Mouse (Mus musculus): ENCODE data around the gene AL732309.1. TPM values are rescaled to one million over a fixed set of nuclear protein-coding genes. Genes with fewer than 3 reads are reported as not detected.
A peak's percentile ranks its signal among the peaks of the same experiment; 100 is the strongest.

AL732309.1 gene
- polyA plus RNA-seq, 1 experiment = 20.9 TPM

DNA sequence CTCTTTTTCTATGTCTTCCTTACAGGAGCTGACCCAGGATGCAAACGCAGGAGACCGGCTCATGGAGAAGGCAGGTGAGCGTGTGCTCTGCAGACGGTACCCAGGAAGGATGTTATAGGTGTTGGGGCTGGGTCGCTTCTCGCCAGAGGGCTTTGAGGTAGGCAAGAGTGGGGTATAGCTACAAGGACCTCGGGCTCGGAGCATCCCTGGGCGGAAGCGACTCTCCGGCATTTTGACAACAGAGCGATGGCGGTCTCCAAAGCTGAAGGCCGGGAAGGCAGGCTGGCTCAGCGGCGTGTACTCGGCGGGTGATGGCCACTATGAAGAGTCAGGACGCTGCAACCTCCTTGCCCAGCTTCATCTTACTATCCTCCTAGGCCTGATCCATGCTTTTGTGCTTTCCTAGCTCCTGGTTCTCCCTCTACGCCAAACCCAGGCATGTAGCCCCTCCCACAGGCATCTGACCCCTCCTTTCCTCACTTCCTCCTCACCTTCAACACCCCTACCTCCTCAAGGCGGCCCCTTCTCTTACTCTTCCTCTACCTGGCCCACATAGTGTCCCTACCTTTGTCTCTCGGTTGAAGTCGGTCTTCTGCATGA lies 33.3 kb downstream of the AL732309.1 start:
- peaks cover 8% of the 10 kb centered on the region; the same call in 1 of the 2 replicates for H3K4me1 ChIP-seq (ENCODE audit: control insufficient read depth, insufficient read depth, low read length)
- DNase-seq = no peak
- H3K4me3 ChIP-seq (replicated peaks; ENCODE audit: extremely low read depth, low read depth, low read length) = no peak overlapping the region
- TF ChIP-seq CTCF (IDR thresholded peaks at IDR 0.05; ENCODE audit: insufficient read depth, low read length) (no peak), POLR2A (IDR thresholded peaks at IDR 0.05; ENCODE audit: borderline replicate concordance, extremely low read depth, low read depth, low read length) (no peak)
- WGBS = 71% methylated on average over 23 of the region's 23 CpGs

GRCm38 (mm10) chr2:25211121-25211670 lies 35.5 kb downstream of the AL732309.1 start, which contains the start of gene Nelfb:
Nelfb (minus strand) TSS chr2:25211489.
- TF ChIP-seq POLR2A (IDR thresholded peaks at IDR 0.05; ENCODE audit: borderline replicate concordance, extremely low read depth, low read depth, low read length) (peak; percentile 81; the same call in 1 of the 2 replicates), CTCF (IDR thresholded peaks at IDR 0.05; ENCODE audit: insufficient read depth, low read length) (no peak)
- Histone ChIP-seq H3K4me1 (ENCODE audit: control insufficient read depth, insufficient read depth, low read length) (peaks cover 8% of the 10 kb centered on the region; the same call in 1 of the 2 replicates), H3K4me3 (replicated peaks; ENCODE audit: extremely low read depth, low read depth, low read length) (peak within 1 kb of the TSS; percentile 90)
- peak; percentile 91 for DNase-seq
- under 1% methylated on average over 44 of the region's 44 CpGs for WGBS

- WGBS = under 1% methylated on average over 24 of the region's 24 CpGs
- TF ChIP-seq POLR2A (IDR thresholded peaks at IDR 0.05; ENCODE audit: borderline replicate concordance, extremely low read depth, low read depth, low read length) (no peak), CTCF (IDR thresholded peaks at IDR 0.05; ENCODE audit: insufficient read depth, low read length) (no peak)
- H3K4me3 ChIP-seq (replicated peaks; ENCODE audit: extremely low read depth, low read depth, low read length) = peak overlapping the region; percentile 90
- peaks cover 8% of the 10 kb centered on the region; the same call in 1 of the 2 replicates for H3K4me1 ChIP-seq (ENCODE audit: control insufficient read depth, insufficient read depth, low read length)
- peak; percentile 31 for DNase-seq
Observed at GRCm38 (mm10) chr2:25210686-25211085, 36.0 kb downstream of the AL732309.1 start.

- WGBS = 85% methylated on average over 1 of the region's 1 CpGs
- DNase-seq = no peak
- no peak for TF ChIP-seq POLR2A (IDR thresholded peaks at IDR 0.05; ENCODE audit: borderline replicate concordance, extremely low read depth, low read depth, low read length)
- no peak for TF ChIP-seq CTCF (IDR thresholded peaks at IDR 0.05; ENCODE audit: insufficient read depth, low read length)
Observed at GRCm38 (mm10) chr2:25207593-25207992, 39.1 kb downstream of the AL732309.1 start.

DNA sequence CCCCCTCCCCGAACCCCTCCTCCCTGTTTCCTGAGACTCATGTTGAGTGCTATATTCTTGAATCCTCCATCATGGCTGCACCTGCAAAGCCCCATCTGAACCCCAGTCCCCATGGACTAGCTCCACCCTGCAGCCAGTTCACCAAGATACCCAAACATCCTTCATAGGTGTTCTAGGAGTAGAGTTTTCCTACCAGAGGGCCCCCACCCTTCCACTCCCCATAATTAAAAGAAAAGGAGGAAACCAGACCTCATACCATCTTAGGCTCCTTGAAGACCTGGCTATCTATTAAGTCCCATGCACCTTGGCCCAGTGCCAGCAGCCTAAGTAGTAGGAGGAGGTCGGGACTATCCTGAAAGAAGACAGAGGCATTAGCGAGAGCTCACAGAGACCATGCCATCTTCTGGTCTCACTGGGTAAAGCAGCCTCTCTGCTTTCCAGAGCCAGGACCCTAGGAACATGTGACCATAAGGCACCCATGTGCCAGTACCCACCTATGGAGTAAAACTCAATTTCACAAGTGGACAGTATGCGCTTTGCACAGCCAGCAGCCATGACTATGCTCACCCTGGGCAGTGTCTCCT lies 42.9 kb downstream of the AL732309.1 start:
- DNase-seq = no peak
- TF ChIP-seq POLR2A (IDR thresholded peaks at IDR 0.05; ENCODE audit: borderline replicate concordance, extremely low read depth, low read depth, low read length) (no peak), CTCF (IDR thresholded peaks at IDR 0.05; ENCODE audit: insufficient read depth, low read length) (no peak)
- 63% methylated on average over 4 of the region's 4 CpGs for WGBS
- Histone ChIP-seq H3K4me3 (replicated peaks; ENCODE audit: extremely low read depth, low read depth, low read length) (no peak overlapping the region), H3K4me1 (ENCODE audit: control insufficient read depth, insufficient read depth, low read length) (no peaks in the 10 kb centered on the region; the same call in 1 of the 2 replicates)

More at GRCm38 (mm10) chr2:25207593-25207992, 39.1 kb downstream of the AL732309.1 start:
- peaks cover 8% of the 10 kb centered on the region; the same call in 1 of the 2 replicates for H3K4me1 ChIP-seq (ENCODE audit: control insufficient read depth, insufficient read depth, low read length)
- no peak overlapping the region for H3K4me3 ChIP-seq (replicated peaks; ENCODE audit: extremely low read depth, low read depth, low read length)

GRCm38 (mm10) chr2:25200631-25201030 lies 46.0 kb downstream of the AL732309.1 start:
- TF ChIP-seq POLR2A (IDR thresholded peaks at IDR 0.05; ENCODE audit: borderline replicate concordance, extremely low read depth, low read depth, low read length) (no peak), CTCF (IDR thresholded peaks at IDR 0.05; ENCODE audit: insufficient read depth, low read length) (no peak)
- H3K4me3 ChIP-seq (replicated peaks; ENCODE audit: extremely low read depth, low read depth, low read length) = no peak overlapping the region
- no peak for DNase-seq
- WGBS = 89% methylated on average over 2 of the region's 2 CpGs
- peaks cover 5% of the 10 kb centered on the region; the same call in 1 of the 2 replicates for H3K4me1 ChIP-seq (ENCODE audit: control insufficient read depth, insufficient read depth, low read length)

DNA sequence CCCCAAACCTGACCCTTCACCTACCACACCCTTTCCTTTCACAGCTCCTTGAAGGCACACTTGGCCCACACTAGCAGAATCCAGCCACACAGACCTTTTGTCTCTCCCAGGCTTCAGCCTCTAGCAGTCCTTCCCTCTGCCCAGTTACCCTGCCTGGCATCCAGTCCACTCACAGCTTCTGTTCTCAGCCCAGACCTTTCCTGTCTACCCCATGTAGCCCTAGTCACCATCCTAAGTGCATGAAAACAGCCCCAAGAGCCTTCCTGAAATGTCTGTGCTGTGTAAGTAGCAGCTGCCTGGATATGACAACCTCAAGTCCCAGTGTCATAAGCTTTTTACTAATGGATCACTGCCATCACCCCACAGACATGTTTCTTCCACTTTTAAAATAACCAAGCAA lies 48.7 kb downstream of the AL732309.1 start:
- Histone ChIP-seq H3K4me1 (ENCODE audit: control insufficient read depth, insufficient read depth, low read length) (peaks cover 26% of the 10 kb centered on the region), H3K4me3 (replicated peaks; ENCODE audit: extremely low read depth, low read depth, low read length) (no peak overlapping the region)
- TF ChIP-seq CTCF (IDR thresholded peaks at IDR 0.05; ENCODE audit: insufficient read depth, low read length) = no peak
- TF ChIP-seq POLR2A (IDR thresholded peaks at IDR 0.05; ENCODE audit: borderline replicate concordance, extremely low read depth, low read depth, low read length) = no peak
- no peak for DNase-seq

DNA sequence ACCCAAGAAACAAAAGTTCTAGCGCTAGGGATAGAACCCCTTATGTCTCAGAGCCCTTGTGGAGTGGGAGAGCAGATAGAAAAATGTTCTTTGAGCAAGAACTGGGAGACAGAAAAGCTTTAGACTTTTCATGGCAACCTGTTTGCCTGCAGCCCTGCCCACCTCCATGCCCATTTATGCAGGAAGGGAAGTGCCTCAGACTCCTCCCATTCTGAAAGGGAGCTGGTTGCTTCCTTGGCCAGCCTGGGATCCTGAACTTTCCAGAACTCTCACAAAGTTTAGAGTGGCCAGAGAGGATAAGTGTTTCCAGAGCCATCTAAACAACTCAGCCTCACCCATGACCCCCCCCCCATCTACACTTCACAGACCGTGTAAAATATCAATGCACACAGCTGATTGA lies 49.5 kb downstream of the AL732309.1 start:
- TF ChIP-seq POLR2A (IDR thresholded peaks at IDR 0.05; ENCODE audit: borderline replicate concordance, extremely low read depth, low read depth, low read length) = no peak
- no peak for TF ChIP-seq CTCF (IDR thresholded peaks at IDR 0.05; ENCODE audit: insufficient read depth, low read length)
- Histone ChIP-seq H3K4me1 (ENCODE audit: control insufficient read depth, insufficient read depth, low read length) (peaks cover 26% of the 10 kb centered on the region), H3K4me3 (replicated peaks; ENCODE audit: extremely low read depth, low read depth, low read length) (peak overlapping the region; percentile 61)
- 16% methylated on average over 2 of the region's 2 CpGs for WGBS
- no peak for DNase-seq

GRCm38 (mm10) chr2:25196172-25196954 lies 50.3 kb downstream of the AL732309.1 start, which contains the start of gene Tor4a:
Tor4a (minus strand) TSS chr2:25196886.
- Histone ChIP-seq H3K4me1 (ENCODE audit: control insufficient read depth, insufficient read depth, low read length) (peaks cover 26% of the 10 kb centered on the region), H3K4me3 (replicated peaks; ENCODE audit: extremely low read depth, low read depth, low read length) (peak within 1 kb of the TSS; percentile 61)
- TF ChIP-seq POLR2A (IDR thresholded peaks at IDR 0.05; ENCODE audit: borderline replicate concordance, extremely low read depth, low read depth, low read length) (peak; percentile 79; the same call in 1 of the 2 replicates), CTCF (IDR thresholded peaks at IDR 0.05; ENCODE audit: insufficient read depth, low read length) (no peak)
- DNase-seq = peak; percentile 83
- WGBS = 6% methylated on average over 8 of the region's 8 CpGs

Measured in lung, adult 2 months (tissue).